Mouse (Mus musculus): ENCODE data around the gene Nucb2. TPM values are rescaled to one million over a fixed set of nuclear protein-coding genes. Genes with fewer than 3 reads are reported as not detected.
A peak's percentile ranks its signal among the peaks of the same experiment; 100 is the strongest.

Nucb2 gene
- total RNA-seq, 2 experiments from 2014 or later = 3.0 to 4.5 TPM

DNA sequence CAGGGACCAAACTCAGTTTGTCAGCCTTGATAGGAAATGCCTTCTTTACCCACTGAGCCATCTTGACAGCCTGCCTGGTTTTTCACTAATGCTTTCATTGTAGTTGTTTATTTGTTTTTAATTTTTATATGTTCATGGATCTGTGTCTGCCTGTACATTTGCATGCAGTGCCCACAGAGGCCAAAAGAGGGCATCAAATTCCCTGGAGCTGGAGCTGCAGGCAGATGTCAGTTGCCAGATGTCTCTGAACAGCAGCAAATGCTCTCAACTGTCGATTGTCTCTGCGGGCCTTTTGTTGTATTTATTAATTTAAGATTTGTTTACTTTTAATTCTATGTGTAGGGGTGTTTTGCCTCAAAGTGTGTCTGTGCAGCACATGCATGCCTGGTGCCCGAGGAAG lies 15.6 kb downstream of the Nucb2 start:
- DNase-seq (ENCODE audit: low spot score) = no peak

GRCm38 (mm10) chr7:116524577-116524976 lies 20.4 kb downstream of the Nucb2 start:
- DNase-seq (ENCODE audit: low spot score) = no peak

- no peak for DNase-seq (ENCODE audit: low spot score)
Observed at GRCm38 (mm10) chr7:116529793-116530192, 25.6 kb downstream of the Nucb2 start.

DNA sequence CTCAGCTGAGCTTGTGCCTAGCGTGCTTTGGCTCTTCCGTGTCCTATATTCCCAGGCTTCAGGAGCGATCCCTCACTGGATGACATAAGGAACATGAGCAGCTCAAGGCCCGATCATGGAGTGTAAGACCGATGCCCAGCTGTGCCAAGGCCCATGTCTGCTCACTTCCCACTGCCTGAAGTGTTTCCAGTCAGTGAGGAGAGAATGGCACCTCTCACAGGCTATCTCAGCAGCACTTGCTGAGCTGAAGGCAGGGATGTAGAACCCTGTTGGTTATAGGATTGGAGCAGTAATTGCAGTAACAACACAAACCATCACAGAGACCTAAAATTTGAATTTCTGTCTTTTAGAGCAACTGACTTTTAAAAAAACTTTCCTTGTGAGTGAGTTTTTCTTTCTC lies 26.3 kb downstream of the Nucb2 start:
- no peak for DNase-seq (ENCODE audit: low spot score)

DNA sequence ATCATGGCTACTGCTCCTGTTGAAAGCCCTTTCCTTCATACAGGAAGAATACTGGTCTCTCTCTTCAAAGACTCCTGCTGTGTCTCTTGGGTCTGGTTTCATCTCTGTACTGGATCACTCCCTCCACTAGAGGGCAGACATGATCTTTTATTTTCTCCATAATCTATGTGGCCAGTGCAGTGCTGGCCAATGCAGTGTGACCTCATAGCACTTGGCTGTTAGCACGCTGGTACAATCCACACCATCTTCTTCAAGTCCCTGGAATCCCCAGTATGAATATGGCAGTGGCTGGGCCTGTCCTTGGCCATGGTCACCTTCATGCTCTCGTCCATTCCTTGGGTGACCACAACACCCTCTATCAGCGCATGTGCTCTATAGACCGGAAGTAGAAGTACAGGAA lies 27.1 kb downstream of the Nucb2 start:
- peak; percentile 32 for DNase-seq (ENCODE audit: low spot score)

GRCm38 (mm10) chr7:116556834-116557233 lies 52.7 kb downstream of the Nucb2 start:
- DNase-seq (ENCODE audit: low spot score) = no peak

- no peak for DNase-seq (ENCODE audit: low spot score)
Observed at GRCm38 (mm10) chr7:116574551-116574950, 70.4 kb downstream of the Nucb2 start.

Other genes with a start within 250 kb of the Nucb2 start
- gene Plekha7, start 196.0 kb upstream of the Nucb2 start, total RNA-seq (2021) = 1 to 10 TPM in 1 of 2 experiments, under 1 TPM in 1; 0.71 to 1.5 TPM
- gene Rps13, start 170.2 kb upstream of the Nucb2 start, total RNA-seq (2021) = 100 to 1,000 TPM; 260 to 323 TPM
- gene Pik3c2a, start 60.9 kb upstream of the Nucb2 start, total RNA-seq (2021) = 1 to 10 TPM; 7.4 to 8.4 TPM

All from gastrocnemius, adult 18-20 months (tissue).